Mouse (Mus musculus): ENCODE measurements around the gene Kif1c. TPM values are rescaled to one million over a fixed set of nuclear protein-coding genes. Genes with fewer than 3 reads are reported as not detected.

The Kif1c gene
- polyA plus RNA-seq, 1 experiment, result 13.7 TPM

DNA sequence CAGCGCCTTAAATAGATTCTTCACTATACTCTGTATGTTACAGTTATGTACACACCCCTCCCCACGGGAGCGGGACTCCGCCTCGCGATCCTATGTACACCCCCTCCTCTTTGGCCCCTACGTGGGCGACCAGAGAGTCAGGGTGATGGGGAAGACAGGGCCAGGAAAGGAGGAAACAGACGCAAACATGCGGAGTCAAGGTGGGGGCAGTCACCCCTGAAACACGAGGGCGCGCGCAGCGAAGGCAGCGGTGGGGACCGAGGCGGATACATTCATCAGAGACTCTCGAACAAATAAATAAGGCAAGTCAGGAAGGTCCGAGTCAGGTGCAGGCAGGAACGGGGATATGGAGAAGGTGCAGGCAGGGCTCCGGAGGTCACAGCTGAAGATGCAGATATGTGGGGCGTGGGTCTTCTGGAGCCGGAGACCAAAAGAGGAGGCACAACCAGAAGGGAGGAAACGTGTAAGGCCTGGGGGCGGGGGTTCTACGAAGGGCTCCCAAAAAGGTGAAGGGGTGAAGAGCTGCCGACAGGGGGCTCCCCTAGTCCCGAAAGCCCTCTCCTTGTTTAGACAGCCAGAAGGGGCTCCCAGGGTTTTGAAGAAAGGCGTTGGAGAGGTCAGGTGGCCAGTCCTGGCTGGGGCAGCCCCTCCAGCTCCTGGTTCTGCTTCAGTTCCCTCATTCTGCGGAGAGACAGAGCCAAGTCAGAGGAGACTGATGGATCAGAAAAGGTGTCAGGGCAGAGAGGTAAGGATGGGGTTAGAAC, 30.6 kb upstream of the Kif1c start:
- TF ChIP-seq CTCF (IDR thresholded peaks at IDR 0.05; ENCODE audit: control insufficient read depth, insufficient read depth, low read length) (peak; percentile 23; the same call in 1 of the 2 replicates), POLR2A (IDR thresholded peaks at IDR 0.05; ENCODE audit: borderline replicate concordance, control insufficient read depth, low read depth, low read length) (no peak)
- under 1% methylated on average over 31 of the region's 31 CpGs for WGBS
- Histone ChIP-seq H3K4me3 (replicated peaks; ENCODE audit: control insufficient read depth, low read depth, low read length) (peak overlapping the region; percentile 84), H3K27ac (ENCODE audit: control insufficient read depth, insufficient read depth, low read depth, low read length, poor library complexity) (peak overlapping the region; percentile 95), H3K4me1 (ENCODE audit: control insufficient read depth, insufficient read depth, low read length) (no peaks in the 10 kb centered on the region; the same call in 1 of the 2 replicates)

GRCm38 (mm10) chr11:70670483-70670882, 29.9 kb upstream of the Kif1c start:
- H3K4me1 ChIP-seq (ENCODE audit: control insufficient read depth, insufficient read depth, low read length), result no peaks in the 10 kb centered on the region; the same call in 1 of the 2 replicates
- WGBS, result 80% methylated on average over 14 of the region's 14 CpGs
- H3K27ac ChIP-seq (ENCODE audit: control insufficient read depth, insufficient read depth, low read depth, low read length, poor library complexity), result no peak overlapping the region
- TF ChIP-seq POLR2A (IDR thresholded peaks at IDR 0.05; ENCODE audit: borderline replicate concordance, control insufficient read depth, low read depth, low read length), result no peak
- no peak for TF ChIP-seq CTCF (IDR thresholded peaks at IDR 0.05; ENCODE audit: control insufficient read depth, insufficient read depth, low read length)
- H3K4me3 ChIP-seq (replicated peaks; ENCODE audit: control insufficient read depth, low read depth, low read length), result no peak overlapping the region

DNA sequence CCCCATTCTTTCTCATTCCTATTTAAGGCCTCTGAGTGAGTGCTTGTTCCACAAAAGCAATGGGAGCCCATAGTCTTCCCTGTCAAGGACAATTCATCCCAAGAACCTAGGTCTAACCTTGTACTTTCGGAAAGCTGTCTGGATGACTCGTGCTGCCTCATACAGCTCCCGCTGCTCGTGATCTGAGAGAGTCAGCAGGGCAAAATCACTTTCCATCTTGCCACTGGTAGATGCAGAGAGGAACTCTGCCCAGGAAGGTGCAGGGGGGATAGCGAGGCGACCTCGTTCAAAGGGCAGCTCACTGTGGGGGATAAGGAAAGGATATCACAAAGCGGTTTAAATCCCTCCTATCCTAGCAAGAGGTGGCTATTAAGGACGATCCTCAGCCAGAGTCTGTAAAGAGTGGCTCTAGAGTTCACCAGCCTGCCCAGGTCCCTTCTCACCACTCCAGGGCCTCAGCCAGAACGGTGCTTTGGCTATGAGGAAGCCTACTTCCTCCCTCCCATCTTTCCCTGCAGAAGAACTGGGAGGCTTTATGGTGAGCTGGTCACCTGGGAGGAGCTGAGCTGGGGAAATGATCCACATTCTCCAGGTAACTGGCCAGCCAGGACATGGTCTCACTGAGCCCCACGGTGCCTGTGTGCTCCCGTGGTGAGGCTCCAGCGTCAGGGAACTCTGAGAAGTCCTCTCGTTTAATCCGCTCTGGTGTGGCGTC, 28.9 kb upstream of the Kif1c start:
- 86% methylated on average over 16 of the region's 16 CpGs for WGBS
- Histone ChIP-seq H3K4me1 (ENCODE audit: control insufficient read depth, insufficient read depth, low read length) (no peaks in the 10 kb centered on the region; the same call in 1 of the 2 replicates), H3K4me3 (replicated peaks; ENCODE audit: control insufficient read depth, low read depth, low read length) (no peak overlapping the region), H3K27ac (ENCODE audit: control insufficient read depth, insufficient read depth, low read depth, low read length, poor library complexity) (no peak overlapping the region)
- no peak for TF ChIP-seq POLR2A (IDR thresholded peaks at IDR 0.05; ENCODE audit: borderline replicate concordance, control insufficient read depth, low read depth, low read length)
- no peak for TF ChIP-seq CTCF (IDR thresholded peaks at IDR 0.05; ENCODE audit: control insufficient read depth, insufficient read depth, low read length)

DNA sequence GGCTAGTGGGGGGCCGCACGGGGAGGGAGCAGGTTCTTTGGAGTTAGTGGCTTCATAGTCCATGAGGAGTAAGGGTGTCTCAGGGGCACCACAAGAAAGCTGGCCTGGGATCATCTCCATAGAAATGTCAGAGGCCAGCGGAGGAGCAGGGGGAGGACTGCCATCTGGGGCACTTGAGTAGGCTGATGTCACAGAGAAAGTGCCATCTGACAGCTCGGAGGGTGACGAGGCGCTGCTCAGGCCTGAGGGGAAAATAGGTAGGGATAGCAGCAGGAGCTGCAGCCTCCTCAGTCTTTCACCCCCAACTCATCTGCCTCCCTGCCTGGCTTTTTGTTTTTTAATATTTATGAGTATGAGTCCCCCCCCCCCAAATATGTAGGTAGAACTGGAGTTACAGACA, 26.3 kb upstream of the Kif1c start:
- H3K4me3 ChIP-seq (replicated peaks; ENCODE audit: control insufficient read depth, low read depth, low read length), result no peak overlapping the region
- H3K27ac ChIP-seq (ENCODE audit: control insufficient read depth, insufficient read depth, low read depth, low read length, poor library complexity), result no peak overlapping the region
- 89% methylated on average over 6 of the region's 6 CpGs for WGBS
- TF ChIP-seq CTCF (IDR thresholded peaks at IDR 0.05; ENCODE audit: control insufficient read depth, insufficient read depth, low read length) (no peak), POLR2A (IDR thresholded peaks at IDR 0.05; ENCODE audit: borderline replicate concordance, control insufficient read depth, low read depth, low read length) (no peak)
- no peaks in the 10 kb centered on the region for H3K4me1 ChIP-seq (ENCODE audit: control insufficient read depth, insufficient read depth, low read length)

DNA sequence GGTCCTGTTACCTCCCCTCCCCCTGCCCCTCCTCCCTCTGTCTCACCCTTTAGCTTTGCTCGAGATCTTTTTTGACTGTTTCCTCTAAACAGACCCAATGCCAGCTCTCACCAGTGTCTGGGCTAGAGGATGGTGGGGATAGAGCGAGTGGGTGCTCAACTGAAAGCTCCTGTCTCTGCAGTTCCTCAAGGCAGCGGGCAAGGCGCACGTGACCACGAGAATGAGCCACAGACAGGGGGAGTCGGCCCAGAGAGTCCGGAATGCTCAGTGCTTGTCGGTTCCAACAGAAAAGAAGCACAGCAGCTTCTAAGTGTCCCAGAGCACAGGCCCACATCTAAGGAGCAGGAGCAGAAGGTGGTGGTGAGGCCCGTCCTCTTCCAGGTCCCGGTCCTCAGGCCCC, 25.8 kb upstream of the Kif1c start:
- WGBS, result 31% methylated on average over 11 of the region's 11 CpGs
- TF ChIP-seq CTCF (IDR thresholded peaks at IDR 0.05; ENCODE audit: control insufficient read depth, insufficient read depth, low read length), result no peak
- no peak for TF ChIP-seq POLR2A (IDR thresholded peaks at IDR 0.05; ENCODE audit: borderline replicate concordance, control insufficient read depth, low read depth, low read length)
- Histone ChIP-seq H3K27ac (ENCODE audit: control insufficient read depth, insufficient read depth, low read depth, low read length, poor library complexity) (no peak overlapping the region), H3K4me1 (ENCODE audit: control insufficient read depth, insufficient read depth, low read length) (peaks cover 4% of the 10 kb centered on the region; the same call in 1 of the 2 replicates), H3K4me3 (replicated peaks; ENCODE audit: control insufficient read depth, low read depth, low read length) (no peak overlapping the region)

GRCm38 (mm10) chr11:70678092-70678491, 22.3 kb upstream of the Kif1c start:
- no peak overlapping the region for H3K27ac ChIP-seq (ENCODE audit: control insufficient read depth, insufficient read depth, low read depth, low read length, poor library complexity)
- H3K4me3 ChIP-seq (replicated peaks; ENCODE audit: control insufficient read depth, low read depth, low read length), result no peak overlapping the region
- TF ChIP-seq POLR2A (IDR thresholded peaks at IDR 0.05; ENCODE audit: borderline replicate concordance, control insufficient read depth, low read depth, low read length), result no peak
- WGBS, result 86% methylated on average over 9 of the region's 9 CpGs
- peaks cover 4% of the 10 kb centered on the region; the same call in 1 of the 2 replicates for H3K4me1 ChIP-seq (ENCODE audit: control insufficient read depth, insufficient read depth, low read length)

DNA sequence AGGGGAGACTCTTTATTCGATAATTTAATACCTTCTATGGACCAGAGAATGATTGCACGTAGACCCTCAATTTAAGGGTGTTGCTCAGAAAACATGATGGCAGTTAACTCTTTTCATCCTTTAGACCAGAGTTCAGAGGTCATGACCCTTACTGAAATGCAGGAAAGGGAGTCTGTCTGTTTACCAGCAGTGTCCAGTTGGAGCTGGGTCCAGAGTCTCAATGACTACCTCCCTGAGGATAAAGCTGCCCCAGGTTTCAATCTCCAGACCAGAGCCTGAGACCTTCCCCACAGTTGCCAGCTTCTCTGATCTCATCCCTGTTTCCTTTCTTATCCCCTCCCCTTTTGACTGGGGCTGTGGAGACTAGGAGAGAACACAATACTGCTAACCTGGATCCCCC, 21.8 kb upstream of the Kif1c start:
- Histone ChIP-seq H3K4me1 (ENCODE audit: control insufficient read depth, insufficient read depth, low read length) (peaks cover 4% of the 10 kb centered on the region; the same call in 1 of the 2 replicates), H3K27ac (ENCODE audit: control insufficient read depth, insufficient read depth, low read depth, low read length, poor library complexity) (no peak overlapping the region), H3K4me3 (replicated peaks; ENCODE audit: control insufficient read depth, low read depth, low read length) (no peak overlapping the region)
- WGBS, result 83% methylated on average over 2 of the region's 2 CpGs
- TF ChIP-seq CTCF (IDR thresholded peaks at IDR 0.05; ENCODE audit: control insufficient read depth, insufficient read depth, low read length), result no peak
- no peak for TF ChIP-seq POLR2A (IDR thresholded peaks at IDR 0.05; ENCODE audit: borderline replicate concordance, control insufficient read depth, low read depth, low read length)

DNA sequence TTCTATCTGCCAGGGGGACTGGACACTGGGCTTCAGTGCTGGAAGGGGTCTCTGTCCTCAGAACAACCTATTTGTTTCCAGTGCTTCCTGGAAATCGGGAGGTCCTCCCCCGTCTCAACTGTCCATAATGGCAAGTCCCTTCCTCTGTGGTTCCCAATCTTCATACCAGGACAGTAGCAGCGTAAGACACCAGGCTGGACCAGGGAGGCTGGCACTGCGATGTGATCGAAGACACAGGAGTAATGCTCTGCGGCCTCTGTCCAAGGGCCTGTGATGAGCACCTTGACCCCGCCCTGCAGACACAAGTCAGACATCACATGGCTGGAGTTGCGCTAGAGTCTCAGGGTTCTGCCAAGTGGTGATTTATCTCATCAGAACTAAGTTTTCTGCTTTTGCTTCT, 21.0 kb upstream of the Kif1c start:
- WGBS, result 87% methylated on average over 8 of the region's 8 CpGs
- Histone ChIP-seq H3K4me1 (ENCODE audit: control insufficient read depth, insufficient read depth, low read length) (peaks cover 4% of the 10 kb centered on the region; the same call in 1 of the 2 replicates), H3K27ac (ENCODE audit: control insufficient read depth, insufficient read depth, low read depth, low read length, poor library complexity) (peak overlapping the region; percentile 13; the same call in 1 of the 2 replicates)

More for the DNA sequence above, 21.0 kb upstream of the Kif1c start:
- no peak for TF ChIP-seq POLR2A (IDR thresholded peaks at IDR 0.05; ENCODE audit: borderline replicate concordance, control insufficient read depth, low read depth, low read length)
- no peak for TF ChIP-seq CTCF (IDR thresholded peaks at IDR 0.05; ENCODE audit: control insufficient read depth, insufficient read depth, low read length)
- H3K4me3 ChIP-seq (replicated peaks; ENCODE audit: control insufficient read depth, low read depth, low read length), result no peak overlapping the region
